ENCODE assay signal across 9 mouse cellular contexts in genomic region chr3:114031351-114032213, GRCm38 (mm10). TPM values are rescaled to one million over a fixed set of nuclear protein-coding genes. Genes with fewer than 3 reads are reported as not detected.
DNase-seq lines count a peak whose midpoint lies in the region; ATAC-seq and TF ChIP-seq lines count a peak whose summit lies in the region.
"Had no signal": no experiment of that assay in that cellular context is flagged by ENCODE, and none has a peak within 500 bp of the region (broad histone marks: within the 10 kb centered on the region; RNA-seq: fewer than 3 reads in every experiment).

No protein-coding gene starts in this region.

- H3K9me3 ChIP-seq in heart, embryonic 16.5 days (replicated peaks; ENCODE audit: control insufficient read depth, low read length): no peaks in the 10 kb centered on the region
- no peaks in the 10 kb centered on the region for H3K9me3 ChIP-seq in embryonic facial prominence, embryonic 10.5 days
- no peaks in the 10 kb centered on the region for H3K9me3 ChIP-seq in hindbrain, postnatal 0 days (ENCODE audit: low read length)
- no peaks in the 10 kb centered on the region for H3K9me3 ChIP-seq in midbrain, embryonic 12.5 days

- no peaks in the 10 kb centered on the region for H3K36me3 ChIP-seq in heart, embryonic 16.5 days (ENCODE audit: control insufficient read depth, insufficient read depth)
- H3K36me3 ChIP-seq in heart, adult 2 months (ENCODE audit: control insufficient read depth, insufficient read depth, low read length): no peaks in the 10 kb centered on the region
- no peaks in the 10 kb centered on the region for H3K36me3 ChIP-seq in embryonic facial prominence, embryonic 10.5 days (replicated peaks)
- H3K36me3 ChIP-seq in hindbrain, postnatal 0 days (ENCODE audit: insufficient read depth, low read length): no peaks in the 10 kb centered on the region
- H3K36me3 ChIP-seq in midbrain, embryonic 12.5 days: no peaks in the 10 kb centered on the region

- no peak for TF ChIP-seq EP300 in heart, adult 2 months (IDR thresholded peaks at IDR 0.05; ENCODE audit: insufficient read depth, low read depth, low read length)

- no peak overlapping the region for H3K27ac ChIP-seq in heart, embryonic 16.5 days (ENCODE audit: low read length)
- H3K27ac ChIP-seq in heart, adult 2 months: no peak overlapping the region
- H3K27ac ChIP-seq in embryonic facial prominence, embryonic 10.5 days (replicated peaks): peak overlapping the region; percentile 88
- no peak overlapping the region for H3K27ac ChIP-seq in hindbrain, postnatal 0 days
- H3K27ac ChIP-seq in midbrain, embryonic 12.5 days (replicated peaks): peak overlapping the region; percentile 46; the same call in 1 of the 2 replicates
- H3K27ac ChIP-seq: macrophage had no signal

- TF ChIP-seq CTCF in heart, adult 2 months (IDR thresholded peaks at IDR 0.05): no peak
- no peak for TF ChIP-seq CTCF in hindbrain, postnatal 0 days (IDR thresholded peaks at IDR 0.05; ENCODE audit: low read depth)

- peaks cover 6% of the 10 kb centered on the region; the same call in 1 of the 2 replicates for H3K4me1 ChIP-seq in heart, embryonic 16.5 days (ENCODE audit: control insufficient read depth, insufficient read depth, low read length)
- no peaks in the 10 kb centered on the region; the same call in 1 of the 2 replicates for H3K4me1 ChIP-seq in heart, adult 2 months (ENCODE audit: control insufficient read depth, insufficient read depth, low read length)
- peaks cover 24% of the 10 kb centered on the region for H3K4me1 ChIP-seq in embryonic facial prominence, embryonic 10.5 days
- H3K4me1 ChIP-seq in hindbrain, postnatal 0 days (ENCODE audit: insufficient read depth, low read length): no peaks in the 10 kb centered on the region
- H3K4me1 ChIP-seq in midbrain, embryonic 12.5 days: peaks cover 11% of the 10 kb centered on the region

- WGBS in heart, embryonic 16.5 days: 1% methylated on average over 21 of the region's 21 CpGs
- WGBS in heart, adult 2 months: 2% methylated on average over 21 of the region's 21 CpGs
- 2% methylated on average over 21 of the region's 21 CpGs for WGBS in embryonic facial prominence, embryonic 10.5 days
- WGBS in hindbrain, postnatal 0 days: under 1% methylated on average over 20 of the region's 21 CpGs
- WGBS in midbrain, embryonic 12.5 days: 1% methylated on average over 21 of the region's 21 CpGs

- H3K27me3 ChIP-seq in heart, embryonic 16.5 days (ENCODE audit: control insufficient read depth, insufficient read depth, low read length): no peaks in the 10 kb centered on the region
- H3K27me3 ChIP-seq in heart, adult 2 months (ENCODE audit: control insufficient read depth, insufficient read depth, low read length): no peaks in the 10 kb centered on the region
- H3K27me3 ChIP-seq in embryonic facial prominence, embryonic 10.5 days (replicated peaks; ENCODE audit: low read depth, poor library complexity, severe bottlenecking): no peaks in the 10 kb centered on the region
- no peaks in the 10 kb centered on the region for H3K27me3 ChIP-seq in hindbrain, postnatal 0 days (ENCODE audit: insufficient read depth, low read length)
- H3K27me3 ChIP-seq in midbrain, embryonic 12.5 days: no peaks in the 10 kb centered on the region

- intact Hi-C loops in heart, adult 2 months (cut with DNase I): loop anchor here (5.0 kb wide), 2 partner anchors 334 to 379 kb away; no protein-coding TSS in a partner anchor

- H3K9ac ChIP-seq in heart, embryonic 16.5 days (ENCODE audit: low read length): peak overlapping the region; percentile 42
- H3K9ac ChIP-seq in heart, adult 2 months (ENCODE audit: low read depth, low read length): no peak overlapping the region
- peak overlapping the region; percentile 50 for H3K9ac ChIP-seq in hindbrain, postnatal 0 days (replicated peaks; ENCODE audit: low read length)
- H3K9ac ChIP-seq in midbrain, embryonic 12.5 days (replicated peaks): peak overlapping the region; percentile 60

- H3K79me2 ChIP-seq in heart, adult 2 months (replicated peaks; ENCODE audit: control insufficient read depth, insufficient read depth, low read length): no peaks in the 10 kb centered on the region

- TF ChIP-seq POLR2A in heart, adult 2 months (IDR thresholded peaks at IDR 0.05; ENCODE audit: insufficient read depth, low read depth, low read length): no peak

- H3K4me2 ChIP-seq in heart, embryonic 16.5 days (ENCODE audit: low read depth, low read length): peak overlapping the region; percentile 98
- H3K4me2 ChIP-seq in hindbrain, postnatal 0 days (ENCODE audit: low read depth, low read length): peak overlapping the region; percentile 94
- peak overlapping the region; percentile 98 for H3K4me2 ChIP-seq in midbrain, embryonic 12.5 days (replicated peaks)

- peak overlapping the region; percentile 65 for H3K4me3 ChIP-seq in heart, embryonic 16.5 days (ENCODE audit: low read length)
- H3K4me3 ChIP-seq in heart, adult 2 months: no peak overlapping the region
- peak overlapping the region; percentile 69 for H3K4me3 ChIP-seq in embryonic facial prominence, embryonic 10.5 days
- H3K4me3 ChIP-seq in hindbrain, postnatal 0 days (ENCODE audit: low read length): peak overlapping the region; percentile 54
- peak overlapping the region; percentile 60 for H3K4me3 ChIP-seq in midbrain, embryonic 12.5 days

- DNase-seq in heart, adult 2 months: no peak
- peak; percentile 18 for DNase-seq in R1 (ENCODE audit: low read depth, low spot score)
- DNase-seq in embryonic facial prominence, embryonic 10.5 days (ENCODE audit: low spot score): peak; percentile 68
- peak; percentile 62 for DNase-seq in hindbrain, postnatal 0 days (ENCODE audit: low spot score)
- DNase-seq in thymus, postnatal 4 days: no peak

- ATAC-seq in heart, embryonic 16.5 days (replicated peaks; ENCODE audit: extremely low read depth, insufficient read depth, low FRiP score): peak; percentile 68; the same call in 1 of the 2 replicates
- peak; percentile 51 for ATAC-seq in hindbrain, postnatal 0 days
- ATAC-seq in midbrain, embryonic 12.5 days (ENCODE audit: low FRiP score, low read depth): peak; percentile 32
- ATAC-seq in inflammation-experienced regulatory T-cells, adult 6 months: no peak

RNA-seq across cellular contexts. Expression of gene Col11a1, which starts 1.2 kb away (rescaled TPM):
- 3.8 and 4.6 TPM in 2 replicates for polyA plus RNA-seq in heart, embryonic 16.5 days (2015; fragmentation: Nextera tagmentation; extraction: Ambion mirVana)
- under 1 TPM; 0.13 to 0.23 TPM for total RNA-seq in heart, adult 2 months (2021)
- 0.18 and 0.20 TPM in 2 replicates for polyA plus RNA-seq in heart, adult 2 months (2012; rRNA removed)
- polyA plus RNA-seq in embryonic facial prominence, embryonic 10.5 days (2016; fragmentation: Nextera tagmentation; extraction: Ambion mirVana): 20.2 and 21.2 TPM in 2 replicates
- 17.8 and 22.0 TPM in 2 replicates for total RNA-seq in hindbrain, postnatal 0 days (2014; rRNA removed)
- polyA plus RNA-seq in hindbrain, postnatal 0 days (2015; fragmentation: Nextera tagmentation; extraction: Ambion mirVana): 8.9 and 11.2 TPM in 2 replicates
- 29.2 and 36.9 TPM in 2 replicates for polyA plus RNA-seq in midbrain, embryonic 12.5 days (2016; fragmentation: Nextera tagmentation; extraction: Ambion mirVana)
- under 1 TPM in 2 of 3 experiments, not detected in 1; 0.23 to 0.32 TPM for polyA plus RNA-seq in inflammation-experienced regulatory T-cells, adult 6 months (2017; shearing (Covaris generic))
- polyA plus RNA-seq: macrophage had no signal

Comparison
In these comparisons a context has a peak if more than half of its experiments do, and no peak if none do; other contexts are left out.
1. H3K27ac ChIP-seq: peak in embryonic facial prominence, embryonic 10.5 days (single experiment) and midbrain, embryonic 12.5 days (single experiment); none in heart, embryonic 16.5 days (single experiment), heart, adult 2 months (single experiment) and hindbrain, postnatal 0 days (single experiment).
2. DNase-seq: peak in R1 (single experiment), embryonic facial prominence, embryonic 10.5 days (single experiment) and hindbrain, postnatal 0 days (single experiment); none in heart, adult 2 months (0 of 2) and thymus, postnatal 4 days (single experiment).
3. Peak in every context shown above with its lines, with median percentiles within 50 percentile points of each other: H3K4me2 ChIP-seq.